Mouse (Mus musculus) forebrain, embryonic 15.5 days (tissue): Measurements from ENCODE around the gene Ddit4. TPM values are rescaled to one million over a fixed set of nuclear protein-coding genes. Genes with fewer than 3 reads are reported as not detected.
A peak's percentile ranks its signal among the peaks of the same experiment; 100 is the strongest.

ENCODE experiments used
- ATAC-seq: fragments of 200-750 bp; cut with Nextera tagmentation; replicated peaks from 2 replicates; pipeline ENCODE4 v1.8.0; 2017; ENCODE audit warnings: mild to moderate bottlenecking, moderate TSS enrichment, moderate library complexity
- H3K27ac ChIP-seq: fragments of 300-500 bp; sonication (generic); replicated peaks from 2 replicates; pipeline ENCODE4 v1.5.1; 2015; ENCODE audit warnings: mild to moderate bottlenecking, inconsistent platforms
- H3K27me3 ChIP-seq: fragments of 300-500 bp; sonication (generic); 2 replicates; pipeline ENCODE4 v1.6.1; 2015; ENCODE audit warnings: inconsistent platforms
- H3K36me3 ChIP-seq: fragments of 300-500 bp; sonication (generic); 2 replicates; pipeline ENCODE4 v1.6.1; 2015; ENCODE audit warnings: mild to moderate bottlenecking, inconsistent platforms
- H3K4me1 ChIP-seq: fragments of 300-500 bp; sonication (generic); 2 replicates; pipeline ENCODE4 v1.6.1; 2015; ENCODE audit warnings: inconsistent platforms
- H3K4me2 ChIP-seq: fragments of 300-500 bp; sonication (generic); replicated peaks from 2 replicates; pipeline ENCODE4 v1.6.1; 2015; ENCODE audit warnings: mild to moderate bottlenecking, inconsistent platforms
- H3K4me3 ChIP-seq: fragments of 300-500 bp; sonication (generic); 2 replicates; pipeline ENCODE4 v1.5.1; 2015; ENCODE audit warnings: mild to moderate bottlenecking, inconsistent platforms
- H3K9ac ChIP-seq: fragments of 300-500 bp; sonication (generic); replicated peaks from 2 replicates; pipeline ENCODE4 v1.6.1; 2015; ENCODE audit warnings: mild to moderate bottlenecking, inconsistent platforms
- H3K9me3 ChIP-seq: fragments of 300-500 bp; sonication (generic); 2 replicates; pipeline ENCODE4 v1.6.1; 2016; ENCODE audit warnings: inconsistent platforms
- WGBS: fragments of 180-500 bp; shearing (Covaris S2); methylation state at CpG from one replicate; pipeline ENCODE4 v1.1.7; 2015; ENCODE audit warnings: mixed read lengths; 5-methylcytosine and 5-hydroxymethylcytosine counted together
- polyA plus RNA-seq: library from polyadenylated mRNA; unstranded; fragments of >200 nt; fragmentation: Nextera tagmentation; extraction: Ambion mirVana; gene quantifications from 2 replicates; pipeline ENCODE4 v1.2.1, GENCODE M21; 2015

Ddit4 gene
- polyA plus RNA-seq, 1 experiment from 2014 or later = 90.0 TPM

DNA sequence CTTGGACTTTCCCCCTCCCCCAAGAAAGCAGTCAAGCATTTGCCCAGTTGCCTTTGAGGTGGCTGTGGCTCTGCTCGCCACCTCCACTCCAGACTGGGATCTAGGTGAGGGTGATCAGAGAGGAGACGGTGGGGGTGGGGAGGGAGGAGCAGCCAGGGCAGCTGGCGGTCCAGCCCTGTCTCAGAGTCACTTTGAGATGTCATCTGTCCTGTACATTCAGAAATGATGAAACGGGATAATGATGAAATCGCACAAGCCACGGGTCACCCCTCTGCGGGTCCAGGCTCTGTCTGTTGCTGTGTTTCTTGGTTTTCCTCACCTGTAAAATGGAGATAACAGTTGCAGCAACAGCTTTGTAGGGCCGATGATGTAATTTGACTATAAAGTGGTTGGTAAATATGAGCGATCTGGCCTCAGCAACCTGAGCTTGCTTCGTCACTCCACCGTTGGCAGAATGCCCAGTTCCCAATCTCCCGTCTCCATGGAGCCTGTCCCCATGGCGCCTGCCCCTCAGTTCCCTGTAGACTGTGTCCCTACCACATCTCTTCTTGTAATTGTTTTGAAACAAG lies 8.1 kb downstream of the Ddit4 start:
- Histone ChIP-seq H3K27ac (peak overlapping the region; percentile 67), H3K4me2 (peak overlapping the region; percentile 41), H3K4me3 (no peak overlapping the region), H3K4me1 (peaks cover 18% of the 10 kb centered on the region), H3K27me3 (no peaks in the 10 kb centered on the region), H3K9ac (no peak overlapping the region), H3K36me3 (no peaks in the 10 kb centered on the region), H3K9me3 (no peaks in the 10 kb centered on the region)
- 26% methylated on average over 13 of the region's 13 CpGs for WGBS
- peak; percentile 49 for ATAC-seq

DNA sequence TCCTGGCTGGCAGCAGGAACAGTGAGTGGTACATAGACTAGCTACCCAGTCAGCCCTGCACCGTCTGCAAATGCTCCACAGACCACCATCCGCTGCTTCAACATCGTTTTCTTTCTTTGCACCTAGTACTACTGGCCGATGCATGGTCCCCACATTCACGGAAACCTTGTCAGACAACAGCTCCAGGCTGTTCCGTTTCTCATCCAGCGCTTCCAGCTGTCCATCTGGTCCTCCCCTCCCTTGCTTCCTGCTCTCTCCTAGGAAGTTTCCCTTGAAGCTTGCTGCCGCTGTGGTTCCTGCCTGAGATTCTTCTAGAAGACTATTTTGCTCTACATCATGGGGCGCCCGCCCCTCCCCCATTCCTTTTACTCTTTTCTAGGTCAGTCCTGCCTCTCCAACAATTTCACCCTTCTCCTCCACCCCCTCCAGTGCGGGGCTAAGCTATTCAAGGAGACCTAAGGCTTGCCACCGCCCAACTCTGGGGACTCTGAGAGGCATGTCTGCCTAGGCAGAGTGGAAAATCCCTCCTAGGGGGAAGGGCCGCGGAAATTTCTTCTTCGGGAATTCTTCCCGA lies 8.7 kb downstream of the Ddit4 start:
- Histone ChIP-seq H3K27me3 (no peaks in the 10 kb centered on the region), H3K4me3 (peak overlapping the region; percentile 16), H3K27ac (peak overlapping the region; percentile 67), H3K9ac (peak overlapping the region; percentile 32), H3K4me2 (peak overlapping the region; percentile 41), H3K4me1 (peaks cover 18% of the 10 kb centered on the region), H3K9me3 (no peaks in the 10 kb centered on the region), H3K36me3 (no peaks in the 10 kb centered on the region)
- peak; percentile 70 for ATAC-seq
- WGBS = 3% methylated on average over 16 of the region's 16 CpGs

DNA sequence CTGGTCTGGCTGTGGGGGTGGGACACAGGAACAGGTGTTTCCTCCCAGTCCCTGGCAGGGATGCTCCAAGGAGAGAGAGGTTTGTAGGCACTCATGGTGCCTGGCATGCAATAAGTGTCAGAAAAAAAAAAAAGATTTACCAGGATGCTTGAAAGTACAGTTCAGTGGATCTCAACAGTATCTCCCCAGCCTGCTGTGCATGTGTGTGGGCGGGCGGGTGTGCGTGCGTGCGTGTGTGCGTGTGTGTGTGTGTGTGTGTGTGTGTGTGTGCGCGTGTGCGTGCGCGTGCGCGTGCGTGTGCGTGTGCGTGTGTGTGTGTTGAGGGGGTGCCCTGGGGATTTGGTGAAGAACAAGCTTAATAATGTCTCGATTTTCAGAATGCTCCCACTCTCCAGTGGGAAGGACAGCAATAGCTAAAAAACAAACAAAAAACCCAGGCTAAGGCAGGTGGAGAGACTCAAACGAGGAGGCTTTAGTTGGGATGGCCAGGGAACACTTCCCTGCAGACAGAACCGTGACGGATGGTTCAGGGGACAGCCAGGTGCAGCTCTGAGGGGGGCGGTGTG lies 9.3 kb downstream of the Ddit4 start:
- peaks cover 18% of the 10 kb centered on the region for H3K4me1 ChIP-seq
- no peaks in the 10 kb centered on the region for H3K36me3 ChIP-seq
- peak overlapping the region; percentile 41 for H3K4me2 ChIP-seq
- H3K27me3 ChIP-seq = no peaks in the 10 kb centered on the region
- H3K9me3 ChIP-seq = no peaks in the 10 kb centered on the region
- H3K27ac ChIP-seq = peak overlapping the region; percentile 67
- ATAC-seq = peak; percentile 31; the same call in 1 of the 2 replicates
- peak overlapping the region; percentile 16 for H3K4me3 ChIP-seq
- 49% methylated on average over 21 of the region's 21 CpGs for WGBS
- H3K9ac ChIP-seq = peak overlapping the region; percentile 32

GRCm38 (mm10) chr10:59939081-59939480 lies 12.6 kb downstream of the Ddit4 start:
- no peak overlapping the region for H3K4me2 ChIP-seq
- H3K4me3 ChIP-seq = no peak overlapping the region
- H3K27ac ChIP-seq = no peak overlapping the region
- no peaks in the 10 kb centered on the region for H3K9me3 ChIP-seq
- H3K36me3 ChIP-seq = no peaks in the 10 kb centered on the region
- no peak for ATAC-seq
- H3K9ac ChIP-seq = no peak overlapping the region
- H3K27me3 ChIP-seq = no peaks in the 10 kb centered on the region
- WGBS = 57% methylated on average over 1 of the region's 1 CpGs
- H3K4me1 ChIP-seq = peaks cover 18% of the 10 kb centered on the region

- ATAC-seq = no peak
- Histone ChIP-seq H3K4me3 (no peak overlapping the region), H3K9me3 (no peaks in the 10 kb centered on the region), H3K27me3 (no peaks in the 10 kb centered on the region), H3K4me1 (peaks cover 17% of the 10 kb centered on the region), H3K4me2 (no peak overlapping the region), H3K27ac (no peak overlapping the region), H3K36me3 (no peaks in the 10 kb centered on the region), H3K9ac (no peak overlapping the region)
- 86% methylated on average over 5 of the region's 5 CpGs for WGBS
These were observed 13.0 kb downstream of the Ddit4 start for GRCm38 (mm10) chr10:59938662-59939061.

DNA sequence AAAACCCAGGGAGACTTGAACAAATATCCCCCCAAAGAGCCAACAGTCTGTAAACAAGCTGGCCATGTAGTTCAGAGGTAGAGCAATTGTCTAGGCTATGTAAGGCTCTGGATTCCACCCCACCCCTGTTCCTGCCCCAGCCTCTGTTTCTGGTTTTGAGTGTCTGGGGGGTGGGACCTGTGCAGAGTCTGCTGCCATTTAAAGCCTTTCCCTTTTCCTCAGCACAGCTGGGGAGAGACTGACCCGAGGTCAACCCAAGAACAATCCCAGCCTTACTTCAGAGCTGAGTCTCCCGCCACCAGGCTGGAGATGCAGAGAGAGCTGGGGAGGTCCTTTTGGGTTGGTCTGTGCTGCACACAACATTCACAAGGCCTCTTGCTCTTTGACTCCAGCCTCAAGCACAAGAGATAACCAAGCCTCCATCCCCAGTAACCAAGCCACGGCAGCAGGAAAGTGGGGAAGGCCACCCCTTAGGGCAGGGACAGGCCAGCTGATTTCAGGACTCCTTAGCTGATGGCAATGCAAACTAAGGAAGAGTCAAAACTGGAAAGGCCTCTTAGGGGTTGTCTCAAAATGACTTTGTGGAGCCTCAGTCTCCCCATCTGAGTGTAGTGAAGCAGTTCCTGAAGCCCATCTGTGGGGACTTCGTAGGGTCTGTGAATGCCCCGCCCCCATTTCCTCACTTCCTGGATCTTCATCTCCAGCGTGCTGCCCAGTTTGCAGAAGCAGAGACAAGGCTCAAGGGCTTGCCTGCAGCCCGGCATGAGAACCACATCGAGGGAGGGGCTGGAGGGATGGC lies 15.4 kb downstream of the Ddit4 start:
- Histone ChIP-seq H3K9me3 (no peaks in the 10 kb centered on the region), H3K4me3 (no peak overlapping the region), H3K27ac (no peak overlapping the region), H3K36me3 (no peaks in the 10 kb centered on the region), H3K27me3 (no peaks in the 10 kb centered on the region), H3K4me1 (no peaks in the 10 kb centered on the region), H3K4me2 (no peak overlapping the region), H3K9ac (no peak overlapping the region)
- WGBS = 56% methylated on average over 8 of the region's 8 CpGs
- ATAC-seq = no peak

GRCm38 (mm10) chr10:59934039-59934438 lies 17.6 kb downstream of the Ddit4 start:
- Histone ChIP-seq H3K27ac (no peak overlapping the region), H3K9me3 (no peaks in the 10 kb centered on the region), H3K9ac (no peak overlapping the region), H3K4me3 (no peak overlapping the region), H3K36me3 (no peaks in the 10 kb centered on the region), H3K4me1 (peaks cover 7% of the 10 kb centered on the region; the same call in 1 of the 2 replicates), H3K27me3 (no peaks in the 10 kb centered on the region), H3K4me2 (no peak overlapping the region)
- ATAC-seq = no peak
- WGBS = 51% methylated on average over 3 of the region's 3 CpGs

DNA sequence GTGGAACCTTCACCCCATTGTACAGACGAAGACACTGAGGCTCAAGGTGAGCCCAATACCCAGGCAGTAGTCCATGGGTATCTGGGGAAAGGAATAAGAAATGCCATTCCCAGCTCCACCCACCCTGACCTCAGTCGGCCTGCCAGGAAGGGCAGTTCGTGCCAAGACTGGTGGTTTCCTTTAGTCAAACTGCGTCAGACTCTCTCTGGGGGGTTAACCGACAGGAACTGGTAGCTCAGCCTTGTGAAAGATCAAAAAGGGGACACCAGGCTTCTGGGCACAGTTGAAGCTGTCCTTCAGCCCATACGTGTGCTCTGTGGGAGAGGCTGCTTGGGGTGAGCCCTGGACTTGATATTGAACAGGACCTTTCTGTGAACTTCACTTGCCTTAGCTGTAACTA lies 19.1 kb downstream of the Ddit4 start:
- peaks cover 7% of the 10 kb centered on the region; the same call in 1 of the 2 replicates for H3K4me1 ChIP-seq
- H3K9ac ChIP-seq = no peak overlapping the region
- no peak overlapping the region for H3K4me3 ChIP-seq
- 84% methylated on average over 6 of the region's 6 CpGs for WGBS
- H3K27me3 ChIP-seq = no peaks in the 10 kb centered on the region
- no peaks in the 10 kb centered on the region for H3K9me3 ChIP-seq
- no peak for ATAC-seq
- no peaks in the 10 kb centered on the region for H3K36me3 ChIP-seq
- H3K27ac ChIP-seq = no peak overlapping the region
- no peak overlapping the region for H3K4me2 ChIP-seq

GRCm38 (mm10) chr10:59930996-59931395 lies 20.6 kb downstream of the Ddit4 start:
- no peak overlapping the region for H3K9ac ChIP-seq
- no peaks in the 10 kb centered on the region for H3K27me3 ChIP-seq
- 18% methylated on average over 10 of the region's 10 CpGs for WGBS
- no peaks in the 10 kb centered on the region for H3K9me3 ChIP-seq
- no peaks in the 10 kb centered on the region for H3K36me3 ChIP-seq
- 0 out of 2 replicates have a peak overlapping the region, but pooled peaks have one; percentile 3 for H3K4me2 ChIP-seq
- no peak overlapping the region for H3K4me3 ChIP-seq
- H3K4me1 ChIP-seq = peaks cover 7% of the 10 kb centered on the region; the same call in 1 of the 2 replicates
- H3K27ac ChIP-seq = peak overlapping the region; percentile 7; the same call in 1 of the 2 replicates
- ATAC-seq = peak; percentile 91

- no peaks in the 10 kb centered on the region for H3K27me3 ChIP-seq
- 90% methylated on average over 7 of the region's 7 CpGs for WGBS
- H3K27ac ChIP-seq = no peak overlapping the region
- no peak for ATAC-seq
- H3K36me3 ChIP-seq = no peaks in the 10 kb centered on the region
- peaks cover 7% of the 10 kb centered on the region; the same call in 1 of the 2 replicates for H3K4me1 ChIP-seq
- H3K4me3 ChIP-seq = no peak overlapping the region
- no peak overlapping the region for H3K9ac ChIP-seq
- no peak overlapping the region for H3K4me2 ChIP-seq
- H3K9me3 ChIP-seq = no peaks in the 10 kb centered on the region
These were observed 22.4 kb downstream of the Ddit4 start for GRCm38 (mm10) chr10:59929205-59929604.

- WGBS = 31% methylated on average over 3 of the region's 3 CpGs
- Histone ChIP-seq H3K27me3 (no peaks in the 10 kb centered on the region), H3K9me3 (no peaks in the 10 kb centered on the region), H3K27ac (no peak overlapping the region), H3K36me3 (no peaks in the 10 kb centered on the region), H3K4me3 (no peak overlapping the region), H3K4me2 (no peak overlapping the region), H3K4me1 (peaks cover 18% of the 10 kb centered on the region), H3K9ac (no peak overlapping the region)
- no peak for ATAC-seq
These were observed 27.3 kb downstream of the Ddit4 start for GRCm38 (mm10) chr10:59924305-59924704.

DNA sequence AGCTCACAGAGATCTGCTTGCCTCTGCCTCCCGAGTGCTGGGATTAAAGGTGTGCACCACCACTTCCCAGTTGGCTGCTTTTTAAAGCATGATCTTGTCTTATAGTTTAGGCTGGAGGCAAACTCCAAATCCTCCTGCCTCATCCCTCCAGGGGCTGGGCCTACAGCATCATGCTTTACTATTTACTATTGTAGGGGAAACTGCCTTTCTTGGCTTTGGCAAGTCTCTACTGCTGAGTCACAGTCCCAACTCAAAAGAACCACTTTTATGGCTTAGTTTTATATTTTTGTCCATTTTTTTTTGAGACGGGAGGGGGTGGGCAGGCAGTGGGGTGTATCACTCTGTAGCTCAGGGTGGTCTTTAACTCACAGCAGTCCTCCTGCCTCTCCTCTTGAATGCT lies 28.1 kb downstream of the Ddit4 start:
- 89% methylated on average over 2 of the region's 2 CpGs for WGBS
- Histone ChIP-seq H3K4me2 (no peak overlapping the region), H3K9me3 (no peaks in the 10 kb centered on the region), H3K36me3 (no peaks in the 10 kb centered on the region), H3K9ac (no peak overlapping the region), H3K4me3 (no peak overlapping the region), H3K4me1 (peaks cover 18% of the 10 kb centered on the region), H3K27me3 (no peaks in the 10 kb centered on the region), H3K27ac (no peak overlapping the region)
- ATAC-seq = no peak
